Mouse (Mus musculus) E14TG2a.4 (cell line): ENCODE measurements around the gene Lmbr1l.

Source experiments
- CTCF ChIP-seq: conservative IDR thresholded peaks from 2 replicates; pipeline ENCODE4 v1.5.1; 2014; ENCODE audit warnings: low read length
- POU5F1 ChIP-seq: IDR thresholded peaks from 2 replicates; pipeline ENCODE4 v1.6.1; 2014; ENCODE audit warnings: low read length, borderline replicate concordance

DNA sequence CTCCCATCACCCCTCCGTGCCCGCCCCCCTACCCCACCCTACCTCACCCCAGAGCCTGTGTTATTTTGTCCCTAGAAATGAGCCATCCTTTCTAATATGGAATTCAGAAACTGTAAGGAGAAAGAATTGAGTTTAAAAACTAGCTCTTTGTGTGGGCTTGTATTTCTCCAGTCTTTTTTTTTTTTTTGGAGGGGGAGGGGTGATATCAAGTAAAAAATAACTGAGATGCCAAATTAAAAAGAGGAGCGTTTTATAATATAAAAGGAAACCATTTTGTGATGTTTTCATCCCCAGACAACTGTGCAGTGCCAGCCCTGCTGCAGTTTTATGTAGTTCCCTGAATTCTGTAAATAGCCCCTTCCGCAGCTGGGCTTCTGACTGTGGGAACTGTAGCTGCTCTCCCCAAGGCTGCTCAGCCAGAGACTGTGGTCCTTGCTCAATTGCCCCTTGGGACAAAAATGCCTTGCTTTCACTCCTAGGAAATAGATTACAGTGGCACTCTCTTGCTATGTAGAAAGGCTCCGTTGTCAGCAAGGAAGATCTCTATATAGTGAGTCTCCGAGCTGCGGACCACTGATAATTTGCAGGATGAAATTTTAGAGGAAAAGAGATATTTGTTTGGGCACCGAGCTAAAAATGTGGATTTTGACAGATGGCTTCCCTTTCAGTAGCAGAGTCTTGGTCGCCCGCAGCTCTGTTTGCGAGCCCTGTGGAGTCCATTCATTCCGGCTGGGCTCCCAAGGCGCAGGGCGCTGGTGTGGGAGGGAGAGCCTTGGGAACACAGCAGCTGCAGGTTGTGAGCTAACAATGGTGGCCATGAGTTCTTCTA, 36.6 kb upstream of the Lmbr1l start:
- no peak for TF ChIP-seq CTCF
- no peak for TF ChIP-seq POU5F1
